Mouse (Mus musculus) forebrain, embryonic 11.5 days (tissue): ENCODE data around the gene Irx3. TPM values are rescaled to one million over a fixed set of nuclear protein-coding genes. Genes with fewer than 3 reads are reported as not detected.

Experiments
- ATAC-seq: fragments of 200-750 bp; cut with Nextera tagmentation; replicated peaks from 2 replicates; pipeline ENCODE4 v1.8.0; 2017; ENCODE audit warnings: moderate TSS enrichment; ENCODE audit not compliant: low FRiP score
- DNase-seq: peaks from one replicate; pipeline ENCODE4 v3.0.0-alpha.2; 2017; ENCODE audit warnings: low spot score
- H3K27ac ChIP-seq: fragments of 300-500 bp; sonication (generic); 2 replicates; pipeline ENCODE4 v1.5.1; 2014; ENCODE audit warnings: low read depth, low read length
- H3K27me3 ChIP-seq: fragments of 300-500 bp; sonication (generic); 2 replicates; pipeline ENCODE4 v1.6.1; 2014; ENCODE audit warnings: mild to moderate bottlenecking, low read length, mixed read lengths; ENCODE audit not compliant: control insufficient read depth, insufficient read depth
- H3K36me3 ChIP-seq: fragments of 300-500 bp; sonication (generic); 2 replicates; pipeline ENCODE4 v1.6.1; 2014; ENCODE audit warnings: mild to moderate bottlenecking, low read length, moderate library complexity, mixed read lengths; ENCODE audit not compliant: control insufficient read depth, insufficient read depth
- H3K4me1 ChIP-seq: fragments of 300-500 bp; sonication (generic); replicated peaks from 2 replicates; pipeline ENCODE4 v1.6.1; 2014; ENCODE audit warnings: low read length, mixed read lengths; ENCODE audit not compliant: control insufficient read depth, insufficient read depth
- H3K4me2 ChIP-seq: fragments of 300-500 bp; sonication (generic); 2 replicates; pipeline ENCODE4 v1.6.1; 2014; ENCODE audit warnings: low read depth, mild to moderate bottlenecking, low read length, moderate library complexity, mixed read lengths; ENCODE audit not compliant: severe bottlenecking
- H3K4me3 ChIP-seq: fragments of 300-500 bp; sonication (generic); 2 replicates; pipeline ENCODE4 v1.5.1; 2014; ENCODE audit warnings: low read depth, low read length
- H3K9ac ChIP-seq: fragments of 300-500 bp; sonication (generic); 2 replicates; pipeline ENCODE4 v1.6.1; 2014; ENCODE audit warnings: low read length
- H3K9me3 ChIP-seq: fragments of 300-500 bp; sonication (generic); 2 replicates; pipeline ENCODE4 v1.6.1; 2016; ENCODE audit warnings: low read length, mixed read lengths; ENCODE audit not compliant: control insufficient read depth
- WGBS: fragments of 180-500 bp; shearing (Covaris S2); extraction: QIAGEN DNeasy Blood & Tissue Kit; methylation state at CpG from one replicate; pipeline ENCODE4 v1.1.7; 2014; 5-methylcytosine and 5-hydroxymethylcytosine counted together
- polyA plus RNA-seq: library from polyadenylated mRNA; unstranded; fragments of >200 nt; fragmentation: Nextera tagmentation; extraction: Ambion mirVana; gene quantifications from 2 replicates; pipeline ENCODE4 v1.2.1, GENCODE M21; 2014

The Irx3 gene
- polyA plus RNA-seq, 1 experiment from 2014 or later: 14.7 TPM

- no peak for ATAC-seq
- DNase-seq: peak; percentile 79
- Histone ChIP-seq H3K27ac (no peak overlapping the region), H3K4me1 (peaks cover 28% of the 10 kb centered on the region; the same call in 1 of the 2 replicates), H3K9ac (no peak overlapping the region), H3K4me2 (peak overlapping the region; percentile 39), H3K4me3 (no peak overlapping the region), H3K27me3 (peaks cover 92% of the 10 kb centered on the region), H3K9me3 (no peaks in the 10 kb centered on the region), H3K36me3 (no peaks in the 10 kb centered on the region)
- under 1% methylated on average over 36 of the region's 36 CpGs for WGBS
Measured at GRCm38 (mm10) chr8:91804403-91805253, 2.8 kb upstream of the Irx3 start.

DNA sequence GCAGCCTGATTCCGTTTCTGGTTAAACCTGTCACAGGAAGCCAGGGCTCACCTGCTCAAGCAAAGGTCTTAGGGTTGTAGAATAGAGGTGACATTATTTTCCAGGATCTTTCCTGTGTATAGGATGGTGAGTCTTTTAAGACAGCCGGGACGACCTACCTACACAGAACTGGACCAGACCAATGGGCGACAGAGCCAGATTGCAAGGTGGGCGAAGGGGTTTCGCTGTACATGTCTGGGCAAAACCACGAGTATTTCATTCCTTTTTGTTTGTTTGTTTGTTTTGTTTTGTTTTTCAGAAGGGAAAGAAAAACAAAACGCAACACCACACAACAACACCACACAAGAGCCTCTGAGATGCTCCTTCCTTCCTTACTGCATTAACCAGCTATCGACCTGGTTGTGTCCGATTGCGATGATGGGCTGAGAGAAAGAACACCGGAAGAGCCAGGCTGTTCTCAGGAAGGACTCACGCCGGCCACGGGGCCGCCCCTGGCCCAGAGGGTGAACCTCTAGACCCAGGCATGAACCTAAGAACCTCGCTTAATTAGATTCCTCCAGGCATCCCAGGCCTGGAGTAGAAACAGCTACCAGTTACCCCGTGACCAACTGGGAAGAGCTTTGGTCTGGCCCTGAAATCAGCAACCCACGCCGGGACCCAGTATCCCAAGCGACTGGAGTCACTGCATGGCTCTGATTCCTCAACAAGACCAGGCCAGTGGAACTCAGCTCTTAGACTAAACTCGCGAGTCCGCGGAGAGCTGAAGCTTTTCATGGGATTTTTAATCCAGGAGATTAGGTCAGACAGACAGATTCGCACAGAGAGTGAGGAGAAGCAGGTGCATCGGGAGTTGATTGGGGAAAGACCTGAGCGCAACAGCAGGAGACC lies 1.9 kb upstream of the Irx3 start:
- no peak overlapping the region for H3K27ac ChIP-seq
- H3K9me3 ChIP-seq: no peaks in the 10 kb centered on the region
- DNase-seq: peak; percentile 61
- no peak overlapping the region for H3K4me3 ChIP-seq
- H3K9ac ChIP-seq: no peak overlapping the region
- H3K4me1 ChIP-seq: peaks cover 31% of the 10 kb centered on the region; the same call in 1 of the 2 replicates
- no peaks in the 10 kb centered on the region for H3K36me3 ChIP-seq
- ATAC-seq: no peak
- peaks cover 92% of the 10 kb centered on the region for H3K27me3 ChIP-seq
- WGBS: 3% methylated on average over 28 of the region's 28 CpGs
- H3K4me2 ChIP-seq: peak overlapping the region; percentile 33

GRCm38 (mm10) chr8:91802401-91803322 lies 795 bp upstream of the Irx3 start:
- Histone ChIP-seq H3K27me3 (peaks cover 92% of the 10 kb centered on the region), H3K9ac (no peak overlapping the region), H3K4me3 (peak overlapping the region; percentile 50), H3K27ac (no peak overlapping the region), H3K36me3 (no peaks in the 10 kb centered on the region), H3K9me3 (no peaks in the 10 kb centered on the region), H3K4me1 (peaks cover 36% of the 10 kb centered on the region; the same call in 1 of the 2 replicates), H3K4me2 (peak overlapping the region; percentile 86)
- DNase-seq (peak; percentile 62), ATAC-seq (no peak)
- WGBS: under 1% methylated on average over 29 of the region's 29 CpGs

- Histone ChIP-seq H3K27ac (peak overlapping the region; percentile 77), H3K4me3 (peak overlapping the region; percentile 50), H3K4me1 (peaks cover 30% of the 10 kb centered on the region; the same call in 1 of the 2 replicates), H3K36me3 (no peaks in the 10 kb centered on the region), H3K4me2 (peak overlapping the region; percentile 86), H3K27me3 (peaks cover 91% of the 10 kb centered on the region), H3K9me3 (no peaks in the 10 kb centered on the region), H3K9ac (peak overlapping the region; percentile 59)
- WGBS: 0% methylated on average over 55 of the region's 57 CpGs
- DNase-seq (peak; percentile 84), ATAC-seq (peak; percentile 72)
Measured at GRCm38 (mm10) chr8:91801241-91801811, 541 bp downstream of the Irx3 start.

GRCm38 (mm10) chr8:91800523-91801240 lies 1.2 kb downstream of the Irx3 start:
- Histone ChIP-seq H3K27me3 (peaks cover 91% of the 10 kb centered on the region), H3K4me2 (peak overlapping the region; percentile 86), H3K9me3 (no peaks in the 10 kb centered on the region), H3K36me3 (no peaks in the 10 kb centered on the region), H3K4me3 (peak overlapping the region; percentile 50), H3K27ac (peak overlapping the region; percentile 77), H3K4me1 (peaks cover 27% of the 10 kb centered on the region; the same call in 1 of the 2 replicates), H3K9ac (peak overlapping the region; percentile 59)
- WGBS: under 1% methylated on average over 60 of the region's 64 CpGs
- ATAC-seq (0 out of 2 replicates have a peak, but pooled peaks have one; percentile 1), DNase-seq (peak; percentile 72)

GRCm38 (mm10) chr8:91799681-91800522 lies 2.0 kb downstream of the Irx3 start:
- ATAC-seq (no peak), DNase-seq (peak; percentile 73)
- H3K9ac ChIP-seq: peak overlapping the region; percentile 50
- H3K9me3 ChIP-seq: no peaks in the 10 kb centered on the region
- peaks cover 22% of the 10 kb centered on the region; the same call in 1 of the 2 replicates for H3K4me1 ChIP-seq
- H3K27me3 ChIP-seq: peaks cover 89% of the 10 kb centered on the region
- under 1% methylated on average over 87 of the region's 89 CpGs for WGBS
- H3K36me3 ChIP-seq: no peaks in the 10 kb centered on the region
- H3K4me2 ChIP-seq: peak overlapping the region; percentile 86
- H3K27ac ChIP-seq: no peak overlapping the region
- peak overlapping the region; percentile 50 for H3K4me3 ChIP-seq
